Mouse (Mus musculus): ENCODE measurements around the gene Hyal3.

Hyal3 gene

GRCm38 (mm10) chr9:107580501-107581317, at the start of gene Hyal3:
Hyal3 (plus strand) TSS chr9:107580818.
- peak; percentile 95 for DNase-seq

- peak; percentile 97 for DNase-seq
Observed at GRCm38 (mm10) chr9:107533791-107534407, 46.7 kb upstream of the Hyal3 start, which contains the start of gene Tmem115. Tmem115 (plus strand) TSS chr9:107533945.

- no peak for DNase-seq
Observed at GRCm38 (mm10) chr9:107534408-107535202, 46.0 kb upstream of the Hyal3 start.

- DNase-seq = no peak
Observed at GRCm38 (mm10) chr9:107538231-107538630, 42.4 kb upstream of the Hyal3 start.

GRCm38 (mm10) chr9:107538711-107539110, 41.9 kb upstream of the Hyal3 start:
- DNase-seq = no peak

- no peak for DNase-seq
Observed at GRCm38 (mm10) chr9:107539940-107540339, 40.7 kb upstream of the Hyal3 start.

GRCm38 (mm10) chr9:107540420-107540819, 40.2 kb upstream of the Hyal3 start:
- no peak for DNase-seq

- DNase-seq = no peak
Observed at GRCm38 (mm10) chr9:107541005-107541404, 39.6 kb upstream of the Hyal3 start.

GRCm38 (mm10) chr9:107541474-107542351, 38.9 kb upstream of the Hyal3 start, which contains the start of the genes Cyb561d2 and Nprl2:
Cyb561d2 (minus strand) TSS chr9:107542193.
Nprl2 (plus strand) TSS chr9:107542226.
- peak; percentile 96 for DNase-seq

- DNase-seq = no peak
Observed at GRCm38 (mm10) chr9:107542352-107542686, 38.3 kb upstream of the Hyal3 start.

- DNase-seq = no peak
Observed at GRCm38 (mm10) chr9:107542721-107543120, 37.9 kb upstream of the Hyal3 start.

- no peak for DNase-seq
Observed at GRCm38 (mm10) chr9:107543299-107543698, 37.3 kb upstream of the Hyal3 start.

- no peak for DNase-seq
Observed at GRCm38 (mm10) chr9:107544196-107544700, 36.4 kb upstream of the Hyal3 start.

- DNase-seq = no peak
Observed at GRCm38 (mm10) chr9:107544729-107545128, 35.9 kb upstream of the Hyal3 start.

GRCm38 (mm10) chr9:107545199-107545598, 35.4 kb upstream of the Hyal3 start:
- no peak for DNase-seq

- DNase-seq = peak; percentile 83
Observed at GRCm38 (mm10) chr9:107545602-107546001, 35.0 kb upstream of the Hyal3 start.

GRCm38 (mm10) chr9:107547026-107547425, 33.6 kb upstream of the Hyal3 start, which contains the start of gene Zmynd10:
Zmynd10 (plus strand) TSS chr9:107547298.
- peak; percentile 96 for DNase-seq

GRCm38 (mm10) chr9:107547957-107548356, 32.7 kb upstream of the Hyal3 start:
- DNase-seq = no peak

- no peak for DNase-seq
Observed at GRCm38 (mm10) chr9:107548820-107549219, 31.8 kb upstream of the Hyal3 start.

GRCm38 (mm10) chr9:107549297-107550074, 31.1 kb upstream of the Hyal3 start:
- DNase-seq = no peak

- DNase-seq = peak; percentile 84
Observed at GRCm38 (mm10) chr9:107550491-107551116, 30.0 kb upstream of the Hyal3 start.

All from kidney, postnatal 14 days (tissue).